Mouse (Mus musculus): ENCODE measurements at regions not wholly inside any gene's neighbourhood (a gene's known extent, or its start where the extent isn't known, plus 50 kb on each side); places are given as distances from the start of the nearest gene placed in this dataset.

DNA sequence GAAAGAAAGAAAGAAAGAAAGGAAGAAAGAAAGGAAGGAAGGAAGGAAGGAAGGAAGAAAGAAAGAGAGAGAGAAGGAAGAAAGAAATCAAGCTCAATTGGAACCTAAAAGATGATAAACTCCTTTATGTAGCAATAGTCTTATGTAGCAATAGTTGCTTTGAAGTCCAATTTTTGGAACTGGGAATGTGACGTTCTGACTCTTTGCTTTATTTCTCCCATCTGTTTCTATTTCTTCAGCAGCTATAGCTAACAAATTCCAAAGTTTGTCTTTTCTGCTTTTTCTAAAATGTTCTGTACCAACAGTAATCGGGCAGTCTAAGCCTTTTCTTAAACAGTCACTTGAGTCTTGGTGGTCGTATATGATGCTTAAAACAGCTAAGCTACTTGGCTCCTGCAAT is 287.7 kb downstream of the Lmx1a start:
- Histone ChIP-seq H3K4me3 (ENCODE audit: control insufficient read depth in 1 of 2, insufficient read depth in 1 of 2, low read depth in 2 of 2, low read length in 2 of 2) (no peak overlapping the region), H3K9me3 (replicated peaks; ENCODE audit: insufficient read depth, low read length) (no peaks in the 10 kb centered on the region), H3K36me3 (ENCODE audit: control insufficient read depth in 1 of 2, insufficient read depth in 2 of 2, low read length in 2 of 2) (no peaks in the 10 kb centered on the region), H3K9ac (ENCODE audit: control insufficient read depth, low read depth, low read length, poor library complexity, severe bottlenecking) (no peak overlapping the region), H3K4me1 (ENCODE audit: control insufficient read depth in 1 of 2, insufficient read depth in 2 of 2, low read length in 2 of 2) (no peaks in the 10 kb centered on the region), H3K79me2 (ENCODE audit: control insufficient read depth, insufficient read depth, low read length, poor library complexity) (no peaks in the 10 kb centered on the region), H3K27ac (ENCODE audit: control insufficient read depth, low read depth, low read length) (no peak overlapping the region), H3K27me3 (ENCODE audit: control insufficient read depth in 1 of 2, insufficient read depth in 2 of 2, low read length in 2 of 2) (no peaks in the 10 kb centered on the region)
- no peak for TF ChIP-seq TCF12 (IDR thresholded peaks at IDR 0.05; ENCODE audit: low read depth, low read length)
- no peak for TF ChIP-seq ZNF384 (IDR thresholded peaks at IDR 0.05; ENCODE audit: low read depth, low read length)
- DNase-seq (ENCODE audit: low read depth, low spot score), result no peak

DNA sequence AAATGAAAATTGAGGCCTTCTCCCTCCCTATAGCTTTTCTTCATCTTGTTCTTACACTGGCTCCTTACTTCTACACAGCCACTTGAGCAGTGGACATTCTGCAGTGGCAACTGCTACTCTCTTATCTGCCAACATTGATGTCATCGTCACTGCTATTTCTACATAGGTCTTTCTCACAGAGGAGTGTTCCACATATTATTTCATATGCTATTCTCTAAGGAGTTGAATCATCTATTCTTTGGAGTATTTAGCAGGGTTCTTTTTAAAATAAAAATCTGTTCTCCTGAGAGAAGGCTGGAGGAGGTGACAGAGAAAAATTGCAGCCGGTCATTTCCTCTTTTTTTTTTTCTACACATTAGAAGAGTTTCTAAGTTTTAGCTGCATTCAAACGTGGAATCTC is 290.1 kb downstream of the Lmx1a start:
- no peaks in the 10 kb centered on the region for H3K9me3 ChIP-seq (replicated peaks; ENCODE audit: insufficient read depth, low read length)
- H3K27ac ChIP-seq (ENCODE audit: control insufficient read depth, low read depth, low read length), result no peak overlapping the region
- H3K4me1 ChIP-seq (ENCODE audit: control insufficient read depth in 1 of 2, insufficient read depth in 2 of 2, low read length in 2 of 2), result no peaks in the 10 kb centered on the region
- DNase-seq (ENCODE audit: low read depth, low spot score), result no peak
- H3K9ac ChIP-seq (ENCODE audit: control insufficient read depth, low read depth, low read length, poor library complexity, severe bottlenecking), result no peak overlapping the region
- H3K27me3 ChIP-seq (ENCODE audit: control insufficient read depth in 1 of 2, insufficient read depth in 2 of 2, low read length in 2 of 2), result no peaks in the 10 kb centered on the region
- H3K4me3 ChIP-seq (ENCODE audit: control insufficient read depth in 1 of 2, insufficient read depth in 1 of 2, low read depth in 2 of 2, low read length in 2 of 2), result no peak overlapping the region
- no peak for TF ChIP-seq NELFE (IDR thresholded peaks at IDR 0.05; ENCODE audit: low read depth, low read length)
- no peak for TF ChIP-seq MYB (IDR thresholded peaks at IDR 0.05; ENCODE audit: low read depth, low read length)
- no peak for TF ChIP-seq POLR2A (IDR thresholded peaks at IDR 0.05; ENCODE audit: control insufficient read depth in 1 of 2, insufficient read depth in 1 of 2, low read depth in 1 of 2, low read length in 2 of 2, poor library complexity in 1 of 2)
- no peak for TF ChIP-seq NRF1 (IDR thresholded peaks at IDR 0.05; ENCODE audit: insufficient read depth, low read depth, low read length, poor library complexity, severe bottlenecking)
- no peak for TF ChIP-seq BHLHE40 (IDR thresholded peaks at IDR 0.05; ENCODE audit: borderline replicate concordance, low read depth, low read length)
- no peak for TF ChIP-seq ZMIZ1 (IDR thresholded peaks at IDR 0.05; ENCODE audit: low read depth, low read length)
- TF ChIP-seq USF1 (IDR thresholded peaks at IDR 0.05; ENCODE audit: low read depth, low read length), result no peak
- TF ChIP-seq HCFC1 (IDR thresholded peaks at IDR 0.05; ENCODE audit: low read depth, low read length), result no peak
- no peak for TF ChIP-seq KAT2A (conservative IDR thresholded peaks at IDR 0.05; ENCODE audit: low read depth, low read length)
- no peak for TF ChIP-seq CHD1 (IDR thresholded peaks at IDR 0.05; ENCODE audit: low read depth, low read length)
- TF ChIP-seq MXI1 (IDR thresholded peaks at IDR 0.05; ENCODE audit: low read depth, low read length), result no peak
- no peak for TF ChIP-seq CHD2 (IDR thresholded peaks at IDR 0.05; ENCODE audit: low read length)
- TF ChIP-seq TAL1 (IDR thresholded peaks at IDR 0.05; ENCODE audit: low read length), result no peak
- TF ChIP-seq SIN3A (IDR thresholded peaks at IDR 0.05; ENCODE audit: low read length), result no peak
- no peak for TF ChIP-seq MAX (IDR thresholded peaks at IDR 0.05; ENCODE audit: low read length)
- no peak for TF ChIP-seq USF2 (IDR thresholded peaks at IDR 0.05; ENCODE audit: borderline replicate concordance in 1 of 2, insufficient read depth in 1 of 2, low read depth in 1 of 2, low read length in 2 of 2)
- no peak for TF ChIP-seq JUND (IDR thresholded peaks at IDR 0.05; ENCODE audit: low read depth, low read length)
- TF ChIP-seq RCOR1 (IDR thresholded peaks at IDR 0.05; ENCODE audit: low read depth, low read length), result no peak
- TF ChIP-seq EP300 (IDR thresholded peaks at IDR 0.05; ENCODE audit: low read depth in 1 of 2, low read length in 2 of 2), result no peak
- H3K36me3 ChIP-seq (ENCODE audit: control insufficient read depth in 1 of 2, insufficient read depth in 2 of 2, low read length in 2 of 2), result no peaks in the 10 kb centered on the region
- no peaks in the 10 kb centered on the region for H3K79me2 ChIP-seq (ENCODE audit: control insufficient read depth, insufficient read depth, low read length, poor library complexity)
